Mouse (Mus musculus) stomach, embryonic 15.5 days (tissue): ENCODE results near the gene Cass4. TPM values are rescaled to one million over a fixed set of nuclear protein-coding genes. Genes with fewer than 3 reads are reported as not detected.

Source experiments
- ATAC-seq: fragments of 200-750 bp; cut with Nextera tagmentation; 2 replicates; pipeline ENCODE4 v1.8.0; 2017; ENCODE audit warnings: low read depth, moderate number of reproducible peaks, moderate TSS enrichment; ENCODE audit not compliant: insufficient read depth, low FRiP score
- H3K27ac ChIP-seq: fragments of 300-500 bp; sonication (generic); 2 replicates; pipeline ENCODE4 v1.5.1; 2015; ENCODE audit warnings: mild to moderate bottlenecking, inconsistent platforms
- H3K27me3 ChIP-seq: fragments of 300-500 bp; sonication (generic); replicated peaks from 2 replicates; pipeline ENCODE4 v1.6.1; 2015; ENCODE audit warnings: inconsistent platforms
- H3K36me3 ChIP-seq: fragments of 300-500 bp; sonication (generic); 2 replicates; pipeline ENCODE4 v1.6.1; 2015; ENCODE audit warnings: inconsistent platforms
- H3K4me1 ChIP-seq: fragments of 300-500 bp; sonication (generic); 2 replicates; pipeline ENCODE4 v1.6.1; 2015; ENCODE audit warnings: inconsistent platforms
- H3K4me2 ChIP-seq: fragments of 300-500 bp; sonication (generic); 2 replicates; pipeline ENCODE4 v1.6.1; 2015; ENCODE audit warnings: mild to moderate bottlenecking, inconsistent platforms
- H3K4me3 ChIP-seq: fragments of 300-500 bp; sonication (generic); replicated peaks from 2 replicates; pipeline ENCODE4 v1.5.1; 2015; ENCODE audit warnings: inconsistent platforms
- H3K9ac ChIP-seq: fragments of 300-500 bp; sonication (generic); 2 replicates; pipeline ENCODE4 v1.6.1; 2015; ENCODE audit warnings: inconsistent platforms
- H3K9me3 ChIP-seq: fragments of 300-500 bp; sonication (generic); 2 replicates; pipeline ENCODE4 v1.6.1; 2016; ENCODE audit warnings: inconsistent platforms
- WGBS: fragments of 180-500 bp; shearing (Covaris S2); methylation state at CpG from one replicate; pipeline ENCODE4 v1.1.7; 2015; 5-methylcytosine and 5-hydroxymethylcytosine counted together
- polyA plus RNA-seq: library from polyadenylated mRNA; unstranded; fragments of >200 nt; fragmentation: Nextera tagmentation; extraction: Ambion mirVana; gene quantifications from 2 replicates; pipeline ENCODE4 v1.2.1, GENCODE M21; 2015

Gene Cass4
- polyA plus RNA-seq, 1 experiment from 2014 or later: 0.22 TPM

DNA sequence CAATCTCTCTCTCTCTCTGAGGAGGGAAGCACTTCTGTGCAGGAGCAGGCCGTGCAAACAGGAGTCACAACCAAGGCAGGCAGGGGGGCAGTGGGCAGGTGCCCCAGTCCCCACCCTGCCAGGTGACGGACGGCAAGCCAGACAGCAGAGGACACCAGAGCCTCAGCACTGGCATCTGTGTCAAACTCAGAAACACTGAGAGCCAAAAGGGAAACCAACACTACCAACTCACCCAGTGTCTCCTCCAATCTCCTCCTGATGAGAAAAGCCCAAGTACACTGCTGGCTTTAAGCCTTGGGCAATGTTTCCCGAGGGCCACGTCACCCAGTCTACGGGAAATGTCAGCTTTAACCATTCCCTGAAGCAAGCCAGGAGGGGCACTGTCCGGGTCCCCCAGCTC is 30.4 kb upstream of the Cass4 start:
- H3K4me2 ChIP-seq: no peak overlapping the region
- 86% methylated on average over 7 of the region's 7 CpGs for WGBS

DNA sequence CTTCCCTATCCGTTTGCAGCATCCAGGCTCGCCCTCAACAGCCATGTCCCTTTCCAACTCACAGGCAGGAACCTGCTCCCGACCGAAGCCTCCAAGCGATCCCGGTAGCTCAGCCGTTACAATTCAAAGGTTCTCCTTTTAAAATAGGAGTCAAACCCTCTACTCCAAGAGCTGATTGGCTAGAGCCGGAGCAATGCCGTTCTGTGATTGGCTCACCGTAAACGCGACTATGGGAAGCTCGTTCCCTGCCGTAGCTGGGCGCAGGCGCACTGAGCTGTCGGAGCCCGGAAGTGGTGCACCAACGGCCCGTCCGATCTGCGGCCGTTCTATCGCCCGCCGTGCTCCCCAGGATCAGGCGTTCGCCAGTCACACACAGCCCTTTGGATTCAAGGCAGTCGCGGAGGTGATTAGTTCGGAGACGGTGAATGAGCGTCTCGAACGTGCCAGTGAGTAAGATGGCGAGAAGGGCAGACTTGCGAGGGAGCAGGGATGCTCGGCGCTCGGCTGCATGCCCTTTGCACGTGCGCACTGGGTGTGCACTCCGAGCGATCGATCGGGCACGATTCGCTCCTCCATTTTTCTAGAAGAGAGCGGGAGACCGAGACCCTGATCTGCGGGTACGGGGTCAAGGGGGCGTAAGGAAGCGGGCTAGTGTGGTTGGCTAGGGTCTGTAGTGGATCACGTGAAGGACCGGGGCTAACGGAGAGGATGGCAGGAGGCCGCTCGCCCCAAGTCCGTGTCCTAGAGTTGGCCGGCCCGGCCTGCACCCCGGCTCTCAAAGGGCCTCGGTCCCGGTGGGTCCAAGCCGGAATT is 23.0 kb upstream of the Cass4 start, which contains the start of the genes Aurka and Cstf1:
Gene Aurka, minus strand, starts transcription at position 125 of the 813 bp plus-strand sequence.
Gene Cstf1, plus strand, starts transcription at position 271 of the 813 bp plus-strand sequence.
- WGBS: under 1% methylated on average over 66 of the region's 66 CpGs
- H3K27me3 ChIP-seq: no peaks in the 10 kb centered on the region
- peak within 1 kb of the TSS; percentile 94 for H3K9ac ChIP-seq
- peak within 1 kb of the TSS; percentile 73 for H3K4me2 ChIP-seq
- no peaks in the 10 kb centered on the region for H3K9me3 ChIP-seq
- H3K36me3 ChIP-seq: peaks cover 29% of the 10 kb centered on the region
- H3K4me3 ChIP-seq: peak within 1 kb of the TSS; percentile 96
- peak within 1 kb of the TSS; percentile 88 for H3K27ac ChIP-seq
- H3K4me1 ChIP-seq: peaks cover 25% of the 10 kb centered on the region; the same call in 1 of the 2 replicates
- peak; percentile 97 for ATAC-seq

More for the DNA sequence above, 30.4 kb upstream of the Cass4 start:
- no peak overlapping the region for H3K9ac ChIP-seq
- 0 out of 2 replicates have a peak, but pooled peaks cover under 1% of the 10 kb centered on the region for H3K4me1 ChIP-seq
- no peak for ATAC-seq
- H3K4me3 ChIP-seq: no peak overlapping the region
- H3K27me3 ChIP-seq: no peaks in the 10 kb centered on the region
- H3K9me3 ChIP-seq: no peaks in the 10 kb centered on the region
- peaks cover 63% of the 10 kb centered on the region for H3K36me3 ChIP-seq
- H3K27ac ChIP-seq: no peak overlapping the region

DNA sequence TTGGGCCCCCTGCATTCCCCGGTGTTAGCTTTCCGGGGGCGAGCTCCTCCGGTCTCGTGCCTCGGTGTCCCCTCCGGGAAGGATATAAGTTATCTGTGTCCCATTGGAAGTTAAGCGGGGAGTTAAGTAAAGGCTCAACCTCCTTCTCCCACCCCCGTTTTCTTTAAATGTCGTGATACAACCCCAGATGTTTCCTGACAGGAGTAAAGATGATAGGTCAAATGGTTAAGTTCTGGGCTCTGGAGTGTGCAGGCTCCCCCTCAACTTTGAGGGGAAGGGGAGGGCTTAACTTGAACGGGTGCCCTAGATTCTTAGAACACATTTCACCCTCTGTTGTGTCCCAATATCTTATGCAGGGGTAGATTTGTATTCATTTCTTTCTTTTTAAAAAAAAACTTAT is 22.3 kb upstream of the Cass4 start:
- no peaks in the 10 kb centered on the region for H3K9me3 ChIP-seq
- H3K4me1 ChIP-seq: peaks cover 25% of the 10 kb centered on the region; the same call in 1 of the 2 replicates
- WGBS: under 1% methylated on average over 11 of the region's 11 CpGs
- no peaks in the 10 kb centered on the region for H3K27me3 ChIP-seq
- ATAC-seq: no peak
- peak overlapping the region; percentile 94 for H3K9ac ChIP-seq
- H3K4me2 ChIP-seq: peak overlapping the region; percentile 73
- peak overlapping the region; percentile 96 for H3K4me3 ChIP-seq
- peak overlapping the region; percentile 88 for H3K27ac ChIP-seq
- peaks cover 36% of the 10 kb centered on the region for H3K36me3 ChIP-seq

GRCm38 (mm10) chr2:172376551-172376950 is 17.0 kb upstream of the Cass4 start:
- H3K27me3 ChIP-seq: no peaks in the 10 kb centered on the region
- 93% methylated on average over 4 of the region's 4 CpGs for WGBS
- no peak overlapping the region for H3K27ac ChIP-seq
- H3K4me2 ChIP-seq: no peak overlapping the region
- H3K4me3 ChIP-seq: no peak overlapping the region
- ATAC-seq: no peak
- H3K36me3 ChIP-seq: peaks cover 80% of the 10 kb centered on the region
- no peak overlapping the region for H3K9ac ChIP-seq
- H3K9me3 ChIP-seq: no peaks in the 10 kb centered on the region
- H3K4me1 ChIP-seq: peaks cover 6% of the 10 kb centered on the region; the same call in 1 of the 2 replicates

GRCm38 (mm10) chr2:172376999-172377515 is 16.5 kb upstream of the Cass4 start:
- no peaks in the 10 kb centered on the region for H3K27me3 ChIP-seq
- no peak overlapping the region for H3K4me2 ChIP-seq
- 0 out of 2 replicates have a peak overlapping the region, but pooled peaks have one; percentile 11 for H3K27ac ChIP-seq
- no peaks in the 10 kb centered on the region for H3K9me3 ChIP-seq
- no peak overlapping the region for H3K4me3 ChIP-seq
- ATAC-seq: peak; percentile 70; the same call in 1 of the 2 replicates
- H3K9ac ChIP-seq: no peak overlapping the region
- H3K4me1 ChIP-seq: peaks cover 1% of the 10 kb centered on the region; the same call in 1 of the 2 replicates
- H3K36me3 ChIP-seq: peaks cover 82% of the 10 kb centered on the region
- 57% methylated on average over 5 of the region's 5 CpGs for WGBS

GRCm38 (mm10) chr2:172378332-172378731 is 15.3 kb upstream of the Cass4 start:
- peaks cover 78% of the 10 kb centered on the region for H3K36me3 ChIP-seq
- no peak overlapping the region for H3K27ac ChIP-seq
- no peak for ATAC-seq
- H3K27me3 ChIP-seq: no peaks in the 10 kb centered on the region
- H3K9me3 ChIP-seq: no peaks in the 10 kb centered on the region
- H3K4me2 ChIP-seq: no peak overlapping the region
- no peak overlapping the region for H3K9ac ChIP-seq
- no peak overlapping the region for H3K4me3 ChIP-seq
- 66% methylated on average over 7 of the region's 7 CpGs for WGBS
- H3K4me1 ChIP-seq: no peaks in the 10 kb centered on the region

DNA sequence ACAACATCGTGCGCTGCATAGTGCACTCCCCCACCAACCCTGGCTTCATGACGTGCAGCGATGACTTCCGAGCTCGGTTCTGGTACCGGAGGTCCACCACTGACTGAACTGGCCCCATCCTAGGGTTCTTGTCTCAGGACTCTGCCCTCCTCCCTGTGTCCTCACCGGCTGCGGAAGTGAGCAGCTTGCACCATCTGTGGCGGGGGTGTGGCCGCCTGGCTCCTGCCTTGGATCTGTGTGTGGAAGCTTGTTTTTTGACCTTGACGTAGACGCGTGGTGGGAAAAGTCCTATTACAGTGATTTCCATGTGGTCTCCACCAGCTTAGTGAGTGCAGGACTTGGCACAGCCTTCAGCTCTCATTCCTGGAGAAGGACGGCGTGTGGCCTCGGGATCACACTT is 13.1 kb upstream of the Cass4 start:
- ATAC-seq: no peak
- no peaks in the 10 kb centered on the region for H3K4me1 ChIP-seq
- no peaks in the 10 kb centered on the region for H3K27me3 ChIP-seq
- 94% methylated on average over 17 of the region's 17 CpGs for WGBS
- H3K36me3 ChIP-seq: peaks cover 58% of the 10 kb centered on the region
- no peak overlapping the region for H3K4me2 ChIP-seq
- H3K9ac ChIP-seq: no peak overlapping the region
- no peak overlapping the region for H3K27ac ChIP-seq
- no peak overlapping the region for H3K4me3 ChIP-seq
- H3K9me3 ChIP-seq: no peaks in the 10 kb centered on the region

DNA sequence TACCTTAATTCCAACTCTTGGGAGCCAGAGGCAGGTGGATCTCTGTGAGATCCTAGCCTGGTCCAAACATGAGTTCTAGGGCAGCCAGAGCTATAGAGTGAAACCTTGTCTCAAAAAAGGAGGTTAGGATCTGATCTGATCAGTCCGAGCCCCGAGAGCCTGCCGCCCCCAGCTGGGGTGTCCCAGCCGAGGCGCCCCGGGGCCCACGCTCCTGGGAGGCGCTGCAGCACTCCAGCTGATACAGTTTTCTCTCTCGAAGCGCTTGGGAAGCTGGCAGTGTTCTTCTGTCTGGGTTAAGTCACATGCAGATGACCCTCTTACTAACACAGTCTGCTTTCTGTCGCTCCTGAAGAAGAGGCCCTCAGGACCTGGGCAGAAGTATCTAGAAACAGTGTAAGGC is 12.3 kb upstream of the Cass4 start:
- no peak overlapping the region for H3K4me3 ChIP-seq
- no peaks in the 10 kb centered on the region for H3K4me1 ChIP-seq
- peaks cover 49% of the 10 kb centered on the region for H3K36me3 ChIP-seq
- H3K9me3 ChIP-seq: no peaks in the 10 kb centered on the region
- 95% methylated on average over 11 of the region's 11 CpGs for WGBS
- no peak overlapping the region for H3K4me2 ChIP-seq
- no peak overlapping the region for H3K27ac ChIP-seq
- H3K27me3 ChIP-seq: no peaks in the 10 kb centered on the region
- H3K9ac ChIP-seq: no peak overlapping the region
- ATAC-seq: no peak

DNA sequence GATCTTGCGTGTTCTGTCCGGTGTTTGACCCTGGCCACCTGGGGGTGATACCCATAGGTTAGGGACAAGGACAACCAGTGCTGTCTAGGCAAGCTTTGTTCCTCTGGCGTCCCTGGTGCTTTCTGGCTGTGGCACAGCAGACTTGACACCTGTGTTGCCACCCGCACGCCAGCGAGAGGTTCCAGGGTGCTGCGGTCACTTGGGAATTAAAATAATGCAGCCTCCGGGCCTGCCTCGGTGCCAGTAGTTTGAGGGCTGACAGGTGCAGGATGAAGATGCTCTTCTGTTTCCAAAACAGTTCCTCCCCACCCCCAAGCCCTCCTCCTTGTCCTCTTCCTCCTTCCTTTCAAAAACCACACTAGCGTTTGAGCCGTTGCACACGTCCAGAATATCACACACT is 11.7 kb upstream of the Cass4 start:
- Histone ChIP-seq H3K27me3 (no peaks in the 10 kb centered on the region), H3K4me3 (no peak overlapping the region), H3K36me3 (peaks cover 46% of the 10 kb centered on the region), H3K9me3 (no peaks in the 10 kb centered on the region), H3K27ac (no peak overlapping the region), H3K4me2 (no peak overlapping the region), H3K9ac (no peak overlapping the region), H3K4me1 (no peaks in the 10 kb centered on the region)
- no peak for ATAC-seq
- WGBS: 87% methylated on average over 12 of the region's 12 CpGs

- Histone ChIP-seq H3K36me3 (peaks cover 20% of the 10 kb centered on the region), H3K27me3 (no peaks in the 10 kb centered on the region), H3K4me3 (no peak overlapping the region), H3K4me1 (no peaks in the 10 kb centered on the region), H3K27ac (no peak overlapping the region), H3K9me3 (no peaks in the 10 kb centered on the region), H3K9ac (no peak overlapping the region), H3K4me2 (no peak overlapping the region)
- ATAC-seq: no peak
- WGBS: 86% methylated on average over 3 of the region's 3 CpGs
These were observed 8.9 kb upstream of the Cass4 start for GRCm38 (mm10) chr2:172384715-172385114.

- ATAC-seq: peak; percentile 22; the same call in 1 of the 2 replicates
- Histone ChIP-seq H3K9ac (no peak overlapping the region), H3K4me2 (no peak overlapping the region), H3K4me3 (no peak overlapping the region), H3K27me3 (no peaks in the 10 kb centered on the region), H3K27ac (no peak overlapping the region), H3K36me3 (no peaks in the 10 kb centered on the region), H3K4me1 (no peaks in the 10 kb centered on the region), H3K9me3 (no peaks in the 10 kb centered on the region)
- WGBS: 22% methylated on average over 6 of the region's 6 CpGs
These were observed 3.3 kb upstream of the Cass4 start for GRCm38 (mm10) chr2:172390341-172390740.

DNA sequence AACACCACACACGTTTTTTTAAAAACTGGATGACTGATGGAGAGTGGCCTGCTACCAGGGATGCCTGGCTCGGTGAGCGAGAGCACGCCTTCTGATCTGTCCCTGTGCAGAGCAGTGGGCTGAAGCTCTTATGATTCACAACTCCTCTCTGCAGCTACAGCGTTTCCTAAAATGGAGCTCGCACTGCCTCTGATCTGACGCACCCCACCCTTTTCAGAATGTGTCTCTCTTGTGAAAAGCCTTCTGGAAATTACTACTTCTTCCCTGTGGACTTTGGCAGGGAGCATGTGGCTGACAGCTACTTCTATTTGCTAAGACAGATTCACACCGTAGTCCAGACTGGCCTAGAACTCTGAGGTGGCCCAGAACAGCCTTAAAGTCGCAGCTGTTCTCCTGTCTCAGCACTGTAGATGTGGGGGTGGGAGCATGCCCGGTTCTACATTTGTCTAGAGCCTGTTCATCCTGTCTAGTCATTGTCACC is 1.5 kb upstream of the Cass4 start:
- 58% methylated on average over 10 of the region's 10 CpGs for WGBS
- H3K9me3 ChIP-seq: no peaks in the 10 kb centered on the region
- no peak overlapping the region for H3K27ac ChIP-seq
- H3K4me2 ChIP-seq: no peak overlapping the region
- H3K36me3 ChIP-seq: no peaks in the 10 kb centered on the region
- H3K27me3 ChIP-seq: no peaks in the 10 kb centered on the region
- no peak for ATAC-seq
- no peaks in the 10 kb centered on the region for H3K4me1 ChIP-seq
- H3K9ac ChIP-seq: no peak overlapping the region
- no peak overlapping the region for H3K4me3 ChIP-seq
